Mouse (Mus musculus) CH12.LX (cell line): ENCODE results near the gene Fam217a. TPM values are rescaled to one million over a fixed set of nuclear protein-coding genes. Genes with fewer than 3 reads are reported as not detected.
A peak's percentile ranks its signal among the peaks of the same experiment; 100 is the strongest.

ENCODE experiments used
- DNase-seq: peaks from one replicate; pipeline ENCODE4 v3.0.0-alpha.2; 2013; ENCODE audit errors: extremely low read depth
- H3K27ac ChIP-seq: 2 replicates; pipeline ENCODE4 v1.5.1; 2012; ENCODE audit warnings: low read depth, mild to moderate bottlenecking, control low read depth, moderate library complexity; ENCODE audit not compliant: insufficient read depth
- H3K27me3 ChIP-seq: replicated peaks from 2 replicates; pipeline ENCODE3; 2012; ENCODE audit warnings: inconsistent platforms
- H3K36me3 ChIP-seq, 2 experiments: replicated peaks in 1 of 2; 2 replicates each; pipeline versions ENCODE3 to v1.6.1; 2012; ENCODE audit warnings: inconsistent platforms in 1 of 2, low read length in 1 of 2, mild to moderate bottlenecking in 1 of 2, mixed read lengths in 1 of 2, moderate library complexity in 1 of 2; ENCODE audit not compliant: control insufficient read depth in 1 of 2, insufficient read depth in 1 of 2
- H3K4me1 ChIP-seq, 2 experiments: 2 replicates each; pipeline ENCODE4 v1.6.1; 2012; ENCODE audit warnings: inconsistent platforms in 1 of 2, moderate library complexity in 1 of 2; ENCODE audit not compliant: insufficient read depth in 2 of 2, control insufficient read depth in 1 of 2
- H3K4me2 ChIP-seq: 2 replicates; pipeline ENCODE4 v1.6.1; 2012; ENCODE audit warnings: low read depth, mild to moderate bottlenecking, control low read depth; ENCODE audit not compliant: poor library complexity, insufficient read depth, severe bottlenecking
- H3K4me3 ChIP-seq, 3 experiments: fragments of 150-350 bp in 1 of 3; sonication (generic) in 1 of 3; replicated peaks in 1 of 3; 2 replicates each; pipeline versions ENCODE3 to v1.5.1; 2011 to 2012; ENCODE audit warnings: low read depth in 2 of 3, low read length in 2 of 3, mild to moderate bottlenecking in 2 of 3, moderate library complexity in 2 of 3, control low read depth in 1 of 3, improper control_type of control experiment in 1 of 3, inconsistent platforms in 1 of 3, mixed read lengths in 1 of 3; ENCODE audit not compliant: poor library complexity in 1 of 3
- H3K79me2 ChIP-seq: replicated peaks from 2 replicates; pipeline ENCODE4 v1.6.1; 2012; ENCODE audit warnings: mild to moderate bottlenecking, moderate library complexity; ENCODE audit not compliant: control insufficient read depth, poor library complexity, insufficient read depth, severe bottlenecking; ENCODE audit errors: extremely low read depth
- H3K9ac ChIP-seq: 2 replicates; pipeline ENCODE4 v1.6.1; 2012; ENCODE audit warnings: low read depth, mild to moderate bottlenecking, control low read depth, moderate library complexity; ENCODE audit not compliant: insufficient read depth
- H3K9me3 ChIP-seq: replicated peaks from 2 replicates; pipeline ENCODE3; 2012; ENCODE audit warnings: low read length, inconsistent platforms, mixed read lengths
- CHD1 ChIP-seq: IDR thresholded peaks from 2 replicates; pipeline ENCODE4 v1.6.1; 2012; ENCODE audit warnings: low read depth, low read length, improper control_type of control experiment, inconsistent platforms
- CTCF ChIP-seq, 2 experiments: IDR thresholded peaks in 1 of 2; conservative IDR thresholded peaks in 1 of 2; 2 replicates each; pipeline ENCODE4 v1.5.1; 2011 to 2012; ENCODE audit warnings: low read depth in 2 of 2, low read length in 2 of 2, improper control_type of control experiment in 1 of 2, inconsistent platforms in 1 of 2, mild to moderate bottlenecking in 1 of 2, moderate library complexity in 1 of 2
- E2F4 ChIP-seq: IDR thresholded peaks from 2 replicates; pipeline ENCODE4 v1.6.1; 2011; ENCODE audit warnings: low read depth, low read length, improper control_type of control experiment; ENCODE audit not compliant: insufficient replicate concordance
- HCFC1 ChIP-seq: IDR thresholded peaks from 2 replicates; pipeline ENCODE4 v1.6.1; 2012; ENCODE audit warnings: low read depth, mild to moderate bottlenecking, inconsistent platforms, low read length, improper control_type of control experiment
- IRF4 ChIP-seq: IDR thresholded peaks from 2 replicates; pipeline ENCODE4 v1.6.1; 2014; ENCODE audit warnings: low read depth, mild to moderate bottlenecking, inconsistent platforms, low read length, improper control_type of control experiment
- JUND ChIP-seq: conservative IDR thresholded peaks from 2 replicates; pipeline ENCODE4 v1.6.1; 2011; ENCODE audit warnings: low read depth, low read length, improper control_type of control experiment
- MAZ ChIP-seq: IDR thresholded peaks from 2 replicates; pipeline ENCODE4 v1.6.1; 2012; ENCODE audit warnings: low read depth, mild to moderate bottlenecking, inconsistent platforms, low read length, improper control_type of control experiment, moderate library complexity
- MXI1 ChIP-seq: IDR thresholded peaks from 2 replicates; pipeline ENCODE4 v1.6.1; 2011; ENCODE audit warnings: mild to moderate bottlenecking, low read depth, low read length, improper control_type of control experiment
- NELFE ChIP-seq: IDR thresholded peaks from 2 replicates; pipeline ENCODE4 v1.6.1; 2011; ENCODE audit warnings: low read depth, low read length, improper control_type of control experiment
- NRF1 ChIP-seq: IDR thresholded peaks from 2 replicates; pipeline ENCODE4 v1.6.1; 2014; ENCODE audit warnings: low read depth, mild to moderate bottlenecking, inconsistent platforms, low read length, improper control_type of control experiment, moderate library complexity
- PAX5 ChIP-seq: IDR thresholded peaks from 2 replicates; pipeline ENCODE4 v1.6.1; 2012; ENCODE audit warnings: low read length, inconsistent platforms, mixed read lengths
- RAD21 ChIP-seq: IDR thresholded peaks from 2 replicates; pipeline ENCODE4 v1.6.1; 2011; ENCODE audit warnings: low read depth, mild to moderate bottlenecking, low read length, improper control_type of control experiment, moderate library complexity
- RCOR1 ChIP-seq: conservative IDR thresholded peaks from 2 replicates; pipeline ENCODE4 v1.6.1; 2012; ENCODE audit warnings: low read depth, mild to moderate bottlenecking, inconsistent platforms, low read length, improper control_type of control experiment
- SIN3A ChIP-seq: IDR thresholded peaks from 2 replicates; pipeline ENCODE4 v1.6.1; 2012; ENCODE audit warnings: low read length, improper control_type of control experiment, inconsistent platforms
- TCF12 ChIP-seq: IDR thresholded peaks from 2 replicates; pipeline ENCODE4 v1.6.1; 2014; ENCODE audit warnings: low read depth, mild to moderate bottlenecking, inconsistent platforms, low read length, improper control_type of control experiment
- UBTF ChIP-seq: IDR thresholded peaks from 2 replicates; pipeline ENCODE4 v1.6.1; 2012; ENCODE audit warnings: low read depth, mild to moderate bottlenecking, inconsistent platforms, low read length, improper control_type of control experiment, moderate library complexity
- USF1 ChIP-seq: IDR thresholded peaks from 2 replicates; pipeline ENCODE4 v1.6.1; 2014; ENCODE audit warnings: low read depth, mild to moderate bottlenecking, inconsistent platforms, low read length, improper control_type of control experiment
- USF2 ChIP-seq: conservative IDR thresholded peaks from 2 replicates; pipeline ENCODE4 v1.6.1; 2011; ENCODE audit warnings: low read depth, low read length, improper control_type of control experiment
- ZC3H11A ChIP-seq: IDR thresholded peaks from 2 replicates; pipeline ENCODE4 v1.6.1; 2012; ENCODE audit warnings: low read depth, mild to moderate bottlenecking, inconsistent platforms, low read length, improper control_type of control experiment
- dilution Hi-C: fragments of 300-500 bp; cut with MboI; formaldehyde crosslinking; loops from 2 replicates; pipeline ENCODE4 v1.14.3; 2020; ENCODE audit warnings: low sequenced_read_pairs; ENCODE audit not compliant: extremely low pct_unique_long_range_greater_than_20kb, extremely low pct_ligation_motif_present
- in situ Hi-C: fragments of 300-500 bp; cut with MboI; formaldehyde crosslinking; loops from 3 replicates; pipeline ENCODE4 v1.14.3; 2019; ENCODE audit warnings: low sequenced_read_pairs, low pct_ligation_motif_present, low pct_unique_long_range_greater_than_20kb, mixed read lengths
- polyA plus RNA-seq: library from polyadenylated mRNA; unstranded; fragments of >175 nt; gene quantifications from 2 replicates; pipeline ENCODE4 v1.2.1, GENCODE M21; 2012; ENCODE audit warnings: low read depth; ENCODE audit not compliant: insufficient read length
- total RNA-seq, 2 experiments: library from RNA; depleted of rRNA; stranded (reverse); fragments of 300-350 nt in 1 of 2; fragments of >200 nt in 1 of 2; gene quantifications; 2 replicates each; pipeline ENCODE4 v1.2.3; 2012 to 2014

Fam217a gene
- total and polyA plus RNA-seq, 3 experiments: not detected

DNA sequence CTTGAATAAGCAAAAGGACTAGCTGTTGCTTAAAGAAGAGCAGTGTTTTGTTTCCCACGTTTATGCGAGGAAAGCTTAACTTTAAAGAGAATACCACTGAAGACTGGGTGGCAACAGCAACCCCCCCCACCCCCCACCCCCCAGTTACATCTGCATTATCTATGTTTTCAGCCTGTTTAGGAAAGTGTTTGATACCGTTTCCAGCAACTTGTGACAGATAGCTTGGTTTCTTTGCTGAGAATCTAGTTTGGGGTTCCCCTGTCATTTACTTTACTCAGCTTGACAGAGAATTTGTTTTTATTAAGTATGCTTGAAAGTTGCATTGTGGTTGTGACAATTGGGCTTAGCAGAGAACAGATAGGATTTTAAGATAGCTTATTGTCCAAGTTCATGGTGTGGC, 47.6 kb downstream of the Fam217a start:
- H3K4me1 ChIP-seq: peaks cover 3 to 33% of the 10 kb centered on the region in 2 experiments; a peak in 2 of 4 replicates
- H3K27me3 ChIP-seq: no peaks in the 10 kb centered on the region
- H3K9ac ChIP-seq: peak overlapping the region; percentile 83
- H3K4me3 ChIP-seq: peak overlapping the region; percentile 87 to 98 (median 97)
- peak overlapping the region; percentile 90 for H3K4me2 ChIP-seq
- H3K27ac ChIP-seq: no peak overlapping the region
- peaks cover 53% of the 10 kb centered on the region for H3K79me2 ChIP-seq
- TF ChIP-seq CHD1 (0 out of 2 replicates have a peak, but pooled peaks have one; percentile 45), RCOR1 (no peak), HCFC1 (no peak), UBTF (no peak)
- peaks cover 9 to 19% of the 10 kb centered on the region in 2 experiments for H3K36me3 ChIP-seq
- dilution Hi-C loops: no loop called here
- no peak for DNase-seq
- H3K9me3 ChIP-seq: no peaks in the 10 kb centered on the region
- in situ Hi-C loops: no loop called here

DNA sequence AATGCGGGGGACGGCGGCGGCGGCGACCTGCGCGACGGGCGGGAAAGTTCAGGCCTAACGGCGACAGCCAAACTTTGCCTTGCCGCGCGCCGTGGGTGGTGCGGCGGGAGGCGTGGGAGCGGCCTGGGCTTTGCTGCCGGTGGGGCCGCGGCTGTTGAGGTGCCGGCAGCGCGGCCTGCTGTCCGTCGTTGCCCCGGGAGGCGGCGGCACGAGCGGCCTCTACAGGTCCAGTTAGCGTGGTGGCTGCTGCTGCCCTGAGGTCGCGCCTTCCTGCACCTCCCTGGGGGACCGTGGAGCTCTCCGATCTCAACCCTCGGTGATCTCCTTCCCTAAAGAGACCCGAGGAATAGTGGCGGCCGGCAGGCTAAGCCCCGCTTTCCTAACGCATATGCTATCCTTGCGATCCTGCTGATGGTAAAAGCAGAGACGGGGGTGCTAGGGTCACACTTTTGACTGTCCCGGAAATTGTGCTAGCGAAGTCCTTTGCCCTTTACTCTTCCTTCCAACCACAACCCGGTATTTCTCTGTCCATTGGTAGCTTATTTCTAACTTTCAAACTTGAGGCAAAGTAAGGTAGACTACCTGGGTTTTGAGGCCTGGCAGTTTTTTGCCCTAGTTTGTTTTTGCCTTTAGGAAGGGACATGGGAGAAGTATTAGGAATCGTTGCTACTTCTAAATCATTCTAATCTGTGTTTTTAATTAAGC, 48.2 kb downstream of the Fam217a start:
- dilution Hi-C loops: no loop called here

More for the DNA sequence above, 48.2 kb downstream of the Fam217a start:
- H3K27ac ChIP-seq: peak overlapping the region; percentile 89
- in situ Hi-C loops: no loop called here
- H3K4me2 ChIP-seq: peak overlapping the region; percentile 90; the same call in 1 of the 2 replicates
- no peaks in the 10 kb centered on the region for H3K9me3 ChIP-seq
- peaks cover 48% of the 10 kb centered on the region for H3K79me2 ChIP-seq
- peaks cover 6 to 15% of the 10 kb centered on the region in 2 experiments for H3K36me3 ChIP-seq
- TF ChIP-seq E2F4 (no peak), NRF1 (no peak), NELFE (no peak), ZC3H11A (no peak), HCFC1 (no peak), CHD1 (0 out of 2 replicates have a peak, but pooled peaks have one; percentile 10), MXI1 (peak; percentile 56; the same call in 1 of the 2 replicates), CTCF (conservative IDR thresholded peaks at IDR 0.05 in 1 of 2, IDR thresholded peaks at IDR 0.05 in 1 of 2; ENCODE audit: low read depth in 2 of 2, low read length in 2 of 2) (peak in 1 of 2 experiments; percentile 46; a peak in 2 of 4 replicates), UBTF (peak; percentile 90), SIN3A (peak; percentile 26), TCF12 (no peak), MAZ (no peak), PAX5 (no peak), JUND (no peak), IRF4 (no peak), USF2 (no peak), RAD21 (no peak), USF1 (no peak)
- no peaks in the 10 kb centered on the region for H3K27me3 ChIP-seq
- peak; percentile 44 for DNase-seq
- H3K4me3 ChIP-seq: peak overlapping the region; percentile 87 to 98 (median 97)
- peak overlapping the region; percentile 83 for H3K9ac ChIP-seq
- peaks cover 3 to 33% of the 10 kb centered on the region in 2 experiments; a peak in 2 of 4 replicates for H3K4me1 ChIP-seq
